Mouse (Mus musculus) cerebellum, adult (tissue): ENCODE measurements around the gene Hdgfl2.
A peak's percentile ranks its signal among the peaks of the same experiment; 100 is the strongest.
"Not testable (repeated sequence)": the region's sequence is repeated elsewhere in the genome, so short reads cannot be mapped to it uniquely, and the experiment has no call there.

ENCODE experiments used
- ATAC-seq: cut with Nextera tagmentation; 2 replicates; pipeline ENCODE4 v1.9.2; 2017; ENCODE audit warnings: mild to moderate bottlenecking, moderate library complexity, mixed read lengths; ENCODE audit not compliant: insufficient number of reproducible peaks, low FRiP score, low TSS enrichment

Gene Hdgfl2

DNA sequence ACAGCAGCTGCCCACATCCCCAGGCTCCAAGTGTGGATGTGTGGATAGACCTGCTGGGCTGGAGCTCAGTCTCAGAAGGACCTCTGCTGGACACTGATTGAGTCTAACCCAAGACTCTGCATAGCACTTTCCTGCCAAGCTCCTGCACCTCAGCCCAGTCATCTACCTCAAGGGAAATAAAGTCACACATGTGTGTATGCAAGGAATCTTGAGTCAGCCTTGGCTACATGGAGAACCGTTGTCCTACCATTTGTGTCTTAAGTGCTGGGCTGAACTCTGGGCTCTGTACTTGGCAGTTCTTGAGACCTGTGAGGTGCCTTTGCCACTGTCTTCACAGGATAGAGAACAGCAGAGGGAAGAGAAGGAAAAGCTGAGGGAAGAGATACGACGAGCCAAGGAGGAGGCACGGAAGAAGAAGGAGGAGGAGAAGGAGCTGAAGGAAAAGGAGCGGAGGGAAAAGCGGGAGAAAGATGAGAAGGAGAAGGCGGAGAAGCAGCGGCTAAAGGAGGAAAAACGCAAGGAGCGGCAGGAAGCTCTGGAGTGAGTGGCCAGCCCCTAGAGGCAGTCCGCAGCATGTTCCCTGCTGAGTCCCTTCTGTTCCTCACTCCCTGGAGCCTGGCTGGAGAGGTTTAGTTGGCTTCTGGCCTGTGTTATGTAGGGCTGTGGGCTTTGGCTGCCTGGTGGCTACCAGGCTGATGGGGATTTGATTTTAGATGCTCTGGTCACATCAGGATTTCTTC is 21.9 kb upstream of the Hdgfl2 start:
- peak; percentile 80; the same call in 1 of the 2 replicates for ATAC-seq

DNA sequence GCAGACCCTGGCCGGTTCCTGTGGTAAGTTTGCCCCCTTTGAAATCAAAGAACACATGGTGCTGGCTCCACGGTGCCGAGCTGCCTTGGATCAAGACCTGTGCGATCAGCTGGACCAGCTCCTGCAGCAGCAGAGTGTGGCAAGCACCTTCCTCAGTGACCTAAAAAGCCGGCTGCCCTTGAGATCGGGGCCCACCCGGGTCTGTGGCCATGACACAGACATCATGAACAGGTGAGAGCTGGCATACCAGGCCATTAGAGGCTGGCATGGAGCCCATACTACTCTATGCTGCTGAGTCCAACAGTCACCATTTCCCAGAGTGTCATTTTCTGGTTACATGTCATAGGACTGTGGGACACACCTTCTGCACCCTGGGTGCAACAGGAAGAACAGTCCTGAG is 17.4 kb upstream of the Hdgfl2 start:
- no peak for ATAC-seq

DNA sequence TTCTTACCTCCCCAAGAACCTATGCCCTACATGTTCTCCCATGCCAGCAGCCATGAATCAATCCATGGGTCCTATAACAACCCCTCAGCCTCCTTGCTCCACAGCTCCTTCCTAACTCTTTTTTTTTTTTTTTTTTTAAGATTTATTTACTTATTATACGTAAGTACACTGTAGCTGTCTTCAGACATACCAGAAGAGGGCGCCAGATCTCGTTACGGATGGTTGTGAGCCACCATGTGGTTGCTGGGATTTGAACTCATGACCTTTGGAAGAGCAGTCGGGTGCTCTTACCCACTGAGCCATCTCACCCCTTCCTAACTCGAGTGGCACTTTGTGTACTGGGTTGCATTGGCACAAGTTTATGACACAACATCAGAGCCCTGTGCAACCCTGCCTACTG is 13.7 kb upstream of the Hdgfl2 start:
- not testable (repeated sequence) for ATAC-seq

DNA sequence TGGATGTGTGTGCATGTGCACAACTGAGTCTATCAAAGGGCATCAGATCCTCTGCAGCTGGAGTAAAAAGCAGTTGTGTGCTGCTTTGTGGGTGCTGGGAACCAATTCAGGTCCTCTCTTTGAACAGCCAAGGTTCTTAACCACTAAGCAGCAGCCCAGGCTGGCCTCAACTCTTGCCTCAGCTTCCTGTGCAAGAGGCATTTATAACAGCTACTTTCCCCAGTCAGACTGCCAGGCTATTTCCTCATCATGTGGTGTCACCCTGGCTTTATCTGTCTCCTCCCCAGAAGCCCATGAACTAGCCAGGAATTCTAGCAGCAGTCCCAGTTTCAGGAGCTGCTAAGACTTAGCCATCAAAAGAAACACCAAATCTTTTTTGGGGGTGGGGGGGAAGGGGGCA is 13.0 kb upstream of the Hdgfl2 start:
- no peak for ATAC-seq

DNA sequence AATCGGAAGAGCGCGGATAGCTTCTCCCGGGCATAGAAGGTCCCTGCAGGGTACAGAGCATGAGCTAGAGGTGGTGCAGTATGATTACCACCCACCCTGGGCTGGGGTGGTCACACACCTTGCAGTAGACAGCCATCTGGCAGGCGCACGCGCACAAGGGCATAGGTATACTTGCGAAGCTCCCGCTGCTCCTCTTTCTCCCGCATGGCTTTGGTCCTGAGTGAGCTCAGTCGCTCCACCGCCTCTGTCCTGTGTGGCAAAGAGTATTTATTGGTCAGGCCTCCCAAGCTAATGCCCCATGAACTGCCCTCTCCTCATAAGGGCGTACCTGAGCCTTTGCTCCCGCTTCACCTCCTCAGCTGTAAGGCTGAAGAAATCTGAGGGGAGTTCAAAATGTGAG is 10.4 kb upstream of the Hdgfl2 start:
- ATAC-seq = no peak

DNA sequence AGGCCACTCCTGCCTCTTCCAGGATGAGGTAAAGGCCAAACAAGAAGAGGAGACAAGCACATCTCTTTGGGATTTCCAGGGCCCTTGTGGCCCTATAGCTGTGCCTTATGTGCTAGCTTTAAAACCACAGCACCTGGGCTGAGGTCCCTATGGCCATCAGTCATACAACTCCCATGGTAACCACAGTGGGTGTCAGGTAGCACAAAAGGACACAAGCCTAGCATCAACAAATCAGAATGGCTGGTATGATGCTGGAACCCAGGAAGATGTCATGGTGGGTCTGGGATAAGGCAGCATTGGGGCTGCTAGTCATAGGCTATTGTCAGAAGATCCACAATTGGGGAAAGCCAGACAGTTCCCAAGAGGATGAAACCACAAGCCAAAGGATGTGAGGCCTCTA is 8.3 kb upstream of the Hdgfl2 start:
- no peak for ATAC-seq

DNA sequence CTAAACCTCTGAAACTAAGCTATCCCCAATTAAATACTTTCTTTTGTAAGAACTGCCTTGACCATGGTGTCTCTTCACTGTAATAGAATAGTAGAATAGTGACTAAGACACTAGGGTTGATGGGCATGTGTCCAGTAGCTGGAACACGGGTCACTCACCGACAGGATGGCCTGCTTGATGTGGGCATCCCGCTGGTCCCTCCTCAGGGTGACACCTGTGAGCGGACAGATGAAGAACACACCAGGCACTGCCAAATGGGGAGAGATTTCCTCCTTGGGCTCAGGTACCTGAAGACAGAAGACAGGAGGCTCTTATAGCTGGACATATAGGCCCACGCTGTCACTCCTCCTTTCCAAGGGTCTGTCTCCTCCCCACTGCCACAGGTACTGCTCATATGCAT is 7.2 kb upstream of the Hdgfl2 start:
- ATAC-seq = no peak

DNA sequence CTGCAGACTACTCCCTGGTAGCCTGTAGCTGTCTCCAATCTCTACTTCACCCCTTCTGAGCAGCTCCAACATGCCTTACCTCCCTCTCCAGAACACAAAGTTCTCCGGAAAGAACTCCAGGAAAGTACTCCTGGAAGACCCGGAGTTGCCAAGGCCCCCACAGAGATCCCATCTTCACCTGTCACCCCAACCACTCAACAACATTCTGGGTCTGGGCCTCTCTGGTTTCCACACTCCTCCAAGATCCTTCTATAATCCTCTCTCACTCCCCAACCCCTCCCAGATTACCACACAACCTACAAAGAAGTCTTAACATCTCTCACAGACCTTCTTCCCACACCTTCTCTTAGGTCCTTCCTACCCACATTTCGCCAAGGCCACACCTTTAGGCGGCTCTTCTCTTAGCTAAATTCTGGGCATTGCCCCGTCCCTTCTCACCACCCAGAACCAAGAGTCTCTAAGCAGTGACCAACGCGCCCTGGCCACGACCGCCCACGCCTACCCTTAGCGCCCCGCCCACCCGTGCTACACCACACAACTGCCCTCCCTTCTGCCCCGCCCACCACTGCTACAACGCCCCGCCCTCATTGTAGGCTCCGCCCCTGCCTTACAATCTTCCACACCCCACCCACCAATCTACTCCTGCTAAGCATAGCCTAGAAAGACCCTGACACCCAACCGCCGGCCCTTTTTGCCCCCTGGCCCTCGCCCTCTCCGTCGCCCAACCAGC is 5.2 kb upstream of the Hdgfl2 start:
- ATAC-seq = no peak; the same call in 1 of the 2 replicates

DNA sequence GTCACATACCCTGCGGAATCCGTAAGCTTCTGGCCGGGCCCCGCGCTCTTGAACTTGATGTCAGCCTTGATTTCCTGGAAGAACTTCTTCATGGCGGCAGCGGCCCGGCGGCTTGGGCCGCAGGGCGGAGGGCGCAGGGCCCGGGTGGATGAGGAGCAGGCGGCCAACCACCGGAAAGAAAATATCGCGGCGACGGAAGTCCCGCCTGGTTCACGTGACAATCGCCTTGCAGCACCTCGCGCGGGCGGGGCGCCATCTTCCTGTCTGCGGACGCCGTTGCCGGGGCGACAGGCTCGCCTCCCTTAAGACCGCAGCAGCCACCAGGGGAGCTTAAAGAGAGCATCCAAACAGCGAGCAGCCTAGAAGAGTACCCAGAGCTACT is 4.6 kb upstream of the Hdgfl2 start, which contains the start of gene Ubxn6:
Gene Ubxn6, minus strand, starts transcription at position 202 of the 382 bp plus-strand sequence.
- ATAC-seq = peak; percentile 34

DNA sequence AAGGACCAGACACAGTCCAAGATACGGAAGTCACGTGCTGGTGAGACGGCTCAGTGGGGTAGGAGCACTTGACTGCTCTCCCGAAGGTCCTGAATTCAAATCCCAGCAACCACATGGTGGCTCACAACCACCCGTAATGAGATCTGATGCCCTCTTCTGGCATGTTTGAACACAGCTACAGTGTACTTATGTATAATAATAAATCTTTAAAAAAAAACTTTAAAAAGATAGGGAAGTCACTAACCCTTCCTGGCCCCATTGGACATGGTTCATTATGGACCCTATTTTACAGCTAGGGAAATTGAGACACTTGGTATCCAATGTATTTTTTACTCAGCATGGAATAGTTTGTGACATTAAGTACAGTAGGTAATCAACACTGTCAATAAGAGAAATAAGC is 1.9 kb upstream of the Hdgfl2 start:
- no peak for ATAC-seq

DNA sequence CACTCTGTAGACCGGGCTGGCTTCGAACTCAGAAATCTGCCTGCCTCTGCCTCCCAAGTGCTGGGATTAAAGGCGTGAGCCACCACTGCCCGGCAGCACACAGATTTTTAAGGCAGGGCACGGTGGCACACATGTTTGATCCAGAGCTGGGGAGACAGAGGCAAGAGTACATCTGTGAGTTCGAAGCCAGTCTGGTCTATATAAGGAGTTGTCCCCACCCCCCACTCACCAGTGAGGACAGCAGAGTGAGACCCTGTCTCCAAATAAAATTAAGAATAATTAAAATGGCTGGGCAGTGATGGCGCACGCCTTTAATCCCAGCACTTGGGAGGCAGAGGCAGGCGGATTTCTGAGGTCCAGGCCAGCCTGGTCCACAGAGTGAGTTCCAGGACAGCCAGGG is 1.1 kb upstream of the Hdgfl2 start:
- ATAC-seq = not testable (repeated sequence)

DNA sequence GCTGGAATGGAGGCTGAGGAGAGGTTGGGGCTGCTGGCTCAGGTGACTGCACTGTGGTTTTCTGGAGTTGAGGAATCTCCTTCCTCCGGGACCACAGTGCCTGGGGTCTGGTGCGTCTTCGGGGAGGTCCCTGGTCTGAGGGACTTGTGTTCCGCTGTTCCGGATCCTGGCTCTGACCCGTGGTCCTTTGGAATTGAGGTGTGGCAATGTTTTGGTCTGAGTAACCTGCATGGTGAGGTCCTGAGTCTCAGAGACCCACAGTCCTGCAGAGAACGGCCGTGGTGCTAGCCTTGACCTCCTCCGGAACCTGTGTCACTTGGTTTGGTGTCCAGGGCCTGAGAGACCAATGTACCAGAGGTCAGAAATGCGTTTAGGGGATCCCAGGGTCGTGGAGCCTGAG is 487 bp downstream of the Hdgfl2 start:
- ATAC-seq = no peak

DNA sequence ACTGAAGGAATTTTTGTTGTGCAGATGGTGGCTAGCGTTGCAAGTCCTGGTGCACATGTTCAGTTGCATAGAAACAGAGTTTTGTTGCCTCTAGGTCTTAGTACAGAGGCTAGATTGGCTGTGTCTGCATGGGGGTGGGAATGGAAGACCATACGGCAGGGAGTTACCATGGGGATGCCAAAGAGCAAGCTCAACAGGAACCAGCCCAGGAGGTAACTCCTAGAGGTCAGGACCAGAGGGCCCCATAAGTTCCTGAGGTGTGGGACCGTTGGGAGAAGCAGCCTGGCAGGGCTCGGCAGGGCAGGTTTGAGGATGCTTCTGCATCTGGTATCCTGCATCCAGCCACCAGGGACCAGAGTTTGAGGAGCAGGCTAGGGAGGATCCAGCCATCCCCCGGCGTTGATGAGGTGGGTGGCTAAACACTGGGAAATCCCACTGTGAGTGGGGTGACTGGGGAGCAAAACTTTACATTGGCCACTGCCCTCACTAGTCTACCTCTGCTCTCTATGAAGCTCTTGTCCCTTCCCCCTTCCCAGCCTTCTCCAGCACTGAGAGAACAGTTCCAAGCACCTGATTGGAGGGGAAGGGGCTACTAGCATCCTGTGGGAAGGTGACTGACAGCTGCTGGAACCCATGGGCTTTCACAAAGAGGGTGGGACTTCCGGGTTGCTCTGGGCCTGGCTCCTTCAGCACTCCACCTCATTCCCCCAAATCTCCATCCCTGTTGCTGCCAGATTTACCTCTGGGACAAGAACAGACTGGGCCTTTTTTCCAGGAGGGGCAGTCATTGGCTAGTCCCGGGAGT is 1.5 kb downstream of the Hdgfl2 start:
- ATAC-seq = no peak

DNA sequence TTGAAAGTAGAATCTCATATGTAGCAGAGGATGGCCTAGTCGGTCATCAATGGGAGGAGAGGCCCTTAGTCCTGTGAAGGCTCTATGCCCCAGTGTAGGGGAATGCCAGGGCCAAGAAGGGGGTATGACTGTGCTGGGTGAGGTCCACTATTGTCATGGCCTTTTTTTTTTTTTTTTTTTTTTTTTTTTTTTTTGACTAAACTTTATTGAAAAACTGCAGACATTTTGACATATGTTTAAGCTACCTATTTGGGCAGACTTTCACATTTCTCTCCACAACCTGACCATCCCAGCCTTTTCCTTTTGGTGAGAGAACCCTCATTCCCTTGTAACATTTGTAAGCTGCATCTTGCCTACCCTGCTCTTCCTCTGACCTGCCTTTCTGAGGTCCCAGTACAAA is 12.9 kb downstream of the Hdgfl2 start:
- ATAC-seq = no peak

DNA sequence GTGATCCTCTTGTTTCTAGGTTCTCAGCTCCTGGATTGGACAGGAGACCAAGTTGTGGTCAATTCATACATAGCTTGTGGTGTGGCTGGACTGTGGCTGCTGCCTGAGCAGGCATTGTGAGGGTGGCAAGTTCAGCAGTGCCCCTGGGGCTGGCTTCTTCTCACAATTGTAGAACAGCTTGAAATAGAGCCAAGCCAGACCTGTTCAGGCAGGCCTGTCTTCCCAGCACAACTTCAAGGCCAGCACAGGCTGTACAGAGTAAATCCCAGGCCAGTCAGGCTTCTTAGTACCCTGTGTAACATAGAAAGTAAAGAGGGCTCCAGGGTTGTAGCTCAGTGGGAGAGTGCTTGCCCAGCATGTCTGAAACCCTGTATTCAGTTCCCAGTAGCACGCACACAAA is 13.4 kb downstream of the Hdgfl2 start:
- ATAC-seq = no peak

DNA sequence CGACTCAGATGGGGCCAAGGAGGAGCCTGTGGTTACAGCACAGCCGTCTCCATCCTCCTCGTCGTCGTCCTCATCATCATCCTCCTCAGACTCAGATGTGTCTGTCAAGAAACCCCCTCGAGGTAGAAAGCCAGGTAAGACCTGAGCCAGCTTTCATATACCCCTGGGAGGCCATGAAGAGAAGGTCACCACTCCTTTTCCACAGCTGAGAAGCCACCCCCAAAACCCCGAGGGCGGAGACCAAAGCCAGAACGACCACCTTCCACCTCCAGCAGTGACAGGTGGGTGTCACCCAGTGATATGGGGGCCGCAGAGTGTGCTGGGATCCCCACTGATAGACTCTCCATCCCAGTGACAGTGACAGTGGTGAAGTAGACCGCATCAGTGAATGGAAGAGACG is 17.4 kb downstream of the Hdgfl2 start:
- no peak for ATAC-seq

DNA sequence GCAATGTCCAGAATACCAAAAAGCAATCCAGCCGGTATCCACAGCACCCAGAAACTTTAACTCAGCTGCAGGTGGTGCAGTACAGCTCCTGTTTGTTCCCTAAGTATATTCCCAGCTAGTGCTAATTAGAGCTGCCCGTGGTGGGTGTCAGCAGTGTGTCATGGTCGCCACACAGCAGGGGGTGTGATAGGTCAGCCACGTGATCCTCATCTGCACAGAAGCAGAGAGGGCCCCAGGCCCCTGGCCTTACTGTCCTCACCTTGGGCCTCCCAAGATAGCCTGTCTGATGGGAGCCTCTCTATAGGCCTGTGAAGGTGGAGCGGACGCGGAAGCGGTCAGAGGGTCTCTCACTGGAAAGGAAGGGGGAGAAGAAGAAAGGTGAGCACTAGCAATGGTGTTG is 18.7 kb downstream of the Hdgfl2 start:
- ATAC-seq = no peak

DNA sequence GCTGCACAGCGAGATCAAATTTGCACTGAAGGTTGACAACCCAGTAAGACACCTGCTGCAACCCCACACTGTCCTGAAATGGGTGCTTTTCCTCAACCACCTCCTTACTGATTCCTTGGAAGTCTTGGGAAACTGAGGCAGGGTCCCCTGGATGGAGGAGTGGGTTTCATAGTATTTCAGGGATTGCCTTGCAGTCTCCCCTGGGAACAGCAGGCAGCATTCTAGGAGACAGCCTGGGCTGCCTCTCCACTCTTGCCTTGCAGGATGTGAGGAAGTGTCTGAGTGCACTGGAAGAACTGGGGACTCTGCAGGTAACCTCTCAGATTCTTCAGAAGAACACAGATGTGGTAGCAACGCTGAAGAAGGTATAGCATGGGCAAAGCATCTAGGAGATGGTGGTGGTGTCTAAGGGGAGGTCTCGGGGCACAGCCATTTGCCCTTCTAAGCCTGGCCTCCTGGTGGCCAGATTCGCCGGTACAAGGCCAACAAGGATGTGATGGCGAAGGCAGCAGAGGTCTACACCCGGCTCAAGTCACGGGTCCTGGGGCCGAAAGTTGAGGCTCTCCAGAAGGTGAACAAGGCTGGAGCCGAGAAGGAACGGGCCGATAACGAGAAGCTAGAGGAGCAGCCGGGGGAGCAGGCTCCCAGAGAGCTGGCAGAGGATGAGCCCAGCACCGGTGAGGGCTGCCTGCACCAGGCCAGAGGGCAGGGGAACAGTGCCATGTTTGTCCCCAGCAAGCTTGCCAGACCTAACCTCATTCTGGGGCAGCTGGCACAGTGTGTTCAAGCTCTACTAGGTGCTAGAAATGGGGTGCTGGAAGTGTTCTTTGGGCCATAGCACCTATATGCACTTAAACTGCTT is 19.5 kb downstream of the Hdgfl2 start:
- ATAC-seq = no peak

DNA sequence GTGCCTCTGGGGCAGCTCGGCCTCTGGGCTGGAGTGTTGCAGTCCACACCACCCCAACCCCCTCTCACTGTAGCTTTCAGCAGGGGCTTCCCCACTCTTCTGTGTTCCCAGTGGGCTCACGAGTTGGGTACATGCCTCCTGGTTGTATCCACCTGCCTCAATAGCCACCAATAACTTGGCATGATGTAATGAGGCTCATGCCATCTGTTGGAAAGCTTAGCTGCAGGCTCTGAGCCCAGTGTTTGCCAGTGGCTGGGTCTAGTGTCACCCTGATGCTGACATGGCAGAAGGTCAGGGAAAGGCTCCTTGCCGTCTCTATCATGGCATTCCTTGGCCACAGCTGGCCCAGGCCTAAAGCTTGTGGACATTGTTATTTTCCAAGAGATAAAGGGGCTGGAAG is 21.4 kb downstream of the Hdgfl2 start:
- ATAC-seq = no peak

DNA sequence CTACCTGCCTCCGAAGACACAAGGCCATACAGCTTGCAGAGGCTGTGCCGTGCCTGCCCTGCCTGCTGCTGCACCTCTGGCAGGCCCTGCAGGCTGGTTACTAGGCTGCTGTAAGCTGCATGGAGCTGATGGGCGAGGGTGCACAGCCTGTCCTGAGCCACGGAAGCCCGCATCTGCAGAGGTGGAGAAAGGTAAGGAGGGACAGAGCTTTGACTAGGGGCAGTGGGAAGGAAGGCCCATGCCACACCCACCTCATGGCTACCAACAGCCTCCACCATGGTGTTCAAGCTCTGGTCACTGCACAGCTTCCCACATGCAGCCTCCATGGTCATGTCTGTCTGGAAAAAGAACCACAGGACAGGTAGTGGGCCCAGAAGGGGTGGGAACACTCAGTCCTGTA is 22.7 kb downstream of the Hdgfl2 start:
- no peak for ATAC-seq
